Mouse (Mus musculus) urinary bladder, postnatal 4 days (tissue): ENCODE data around the gene Nucb1.
A peak's percentile ranks its signal among the peaks of the same experiment; 100 is the strongest.
"Not testable (repeated sequence)": the region's sequence is repeated elsewhere in the genome, so short reads cannot be mapped to it uniquely, and the experiment has no call there.

ENCODE experiments used
- DNase-seq, 2 experiments: peaks; one replicate each; pipeline ENCODE4 v3.0.0; 2021 to 2022; ENCODE audit warnings: low spot score in 2 of 2

The Nucb1 gene

DNA sequence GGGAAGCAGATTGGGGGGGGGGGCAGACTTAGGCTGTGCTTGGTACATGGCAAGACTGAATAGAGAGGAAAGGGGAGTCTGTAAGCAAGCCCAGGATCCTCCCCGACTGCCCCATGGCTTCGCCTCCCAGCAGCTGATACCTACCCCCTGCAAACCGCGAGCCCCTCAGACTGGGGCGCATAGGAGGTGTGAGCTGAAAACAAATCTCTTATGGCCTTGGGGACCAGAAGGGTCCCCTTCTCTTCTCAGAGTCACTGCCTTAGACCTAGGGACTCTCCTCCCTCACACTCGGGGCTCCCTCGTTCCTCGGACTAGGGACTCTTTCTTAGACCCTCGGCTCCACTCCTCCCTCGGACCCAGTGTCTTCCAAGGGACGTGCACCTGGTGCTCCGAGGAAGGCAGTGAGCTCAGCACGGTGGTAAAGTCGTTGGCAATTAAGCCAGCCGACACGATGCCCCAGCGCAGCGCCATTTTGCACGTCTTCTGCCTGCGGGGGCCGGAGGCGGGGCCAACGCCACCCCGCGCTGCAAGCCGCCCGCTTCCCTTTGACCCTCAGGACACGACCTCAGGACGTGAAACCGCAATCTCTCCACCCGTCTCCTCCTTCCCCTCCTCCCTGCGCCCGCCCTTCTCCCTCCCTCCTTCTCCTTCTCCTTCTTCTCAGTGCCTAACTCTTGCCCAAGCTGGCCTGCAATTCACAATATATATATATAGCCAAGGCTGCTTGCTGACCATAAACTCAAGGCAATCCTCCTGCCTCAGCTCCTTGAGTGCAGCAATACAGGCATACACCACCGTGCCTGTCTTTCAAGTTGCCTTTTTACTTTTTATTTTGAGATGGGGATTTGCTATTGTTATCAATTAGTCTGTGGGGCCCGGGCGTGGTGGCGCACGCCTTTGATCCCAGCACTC lies 21.7 kb downstream of the Nucb1 start, which contains the start of gene Dhdh:
Dhdh (minus strand) TSS at position 513 of the 912 bp plus-strand sequence.
- DNase-seq, result peak; percentile 61 to 69

- DNase-seq, result no peak
Observed at GRCm38 (mm10) chr7:45487861-45488292, 22.3 kb downstream of the Nucb1 start.

DNA sequence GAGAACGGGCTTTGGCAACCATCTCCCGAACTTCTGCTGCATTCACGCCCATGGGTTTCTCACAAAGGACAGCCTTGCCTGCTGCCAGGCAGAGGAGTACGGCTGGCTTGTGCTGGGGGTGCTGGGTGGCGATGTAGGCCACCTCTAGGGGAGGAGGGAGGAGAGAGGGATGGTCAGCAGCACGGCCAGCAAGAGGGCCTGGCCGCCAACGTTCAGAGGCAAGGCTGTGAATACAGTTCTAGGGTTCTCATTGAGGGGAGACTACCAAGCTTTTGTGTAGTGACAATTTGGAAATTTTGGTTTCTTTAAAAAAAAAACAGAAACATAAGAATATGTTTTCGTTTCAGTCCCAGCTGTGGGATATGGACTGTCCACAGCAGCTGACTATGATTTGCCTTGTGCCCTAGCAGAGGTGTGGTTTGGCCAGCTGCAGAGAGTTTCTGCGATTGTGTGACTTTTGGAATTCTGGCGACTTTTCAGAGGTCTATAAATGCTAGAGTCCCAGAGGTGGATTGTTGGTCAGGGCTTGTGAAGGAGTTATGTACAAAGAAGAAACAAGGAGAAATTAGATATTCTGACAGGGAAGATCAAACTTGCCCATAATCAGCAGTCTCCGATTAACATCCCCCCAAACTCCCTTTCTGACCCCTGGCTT lies 23.3 kb downstream of the Nucb1 start, which contains the start of gene Gm45808:
Gm45808 (minus strand) TSS at position 51 of the 655 bp plus-strand sequence.
- no peak for DNase-seq

- DNase-seq, result no peak
Observed at GRCm38 (mm10) chr7:45486158-45486557, 24.0 kb downstream of the Nucb1 start.

GRCm38 (mm10) chr7:45484985-45485384 lies 25.2 kb downstream of the Nucb1 start:
- not testable (repeated sequence) for DNase-seq

- no peak for DNase-seq
Observed at GRCm38 (mm10) chr7:45482166-45482565, 28.0 kb downstream of the Nucb1 start.

GRCm38 (mm10) chr7:45481374-45481927 lies 28.8 kb downstream of the Nucb1 start, which contains the start of gene Tulp2:
Tulp2 (plus strand) TSS chr7:45481877.
- no peak for DNase-seq

GRCm38 (mm10) chr7:45480310-45480709 lies 29.9 kb downstream of the Nucb1 start:
- DNase-seq, result not testable (repeated sequence)

DNA sequence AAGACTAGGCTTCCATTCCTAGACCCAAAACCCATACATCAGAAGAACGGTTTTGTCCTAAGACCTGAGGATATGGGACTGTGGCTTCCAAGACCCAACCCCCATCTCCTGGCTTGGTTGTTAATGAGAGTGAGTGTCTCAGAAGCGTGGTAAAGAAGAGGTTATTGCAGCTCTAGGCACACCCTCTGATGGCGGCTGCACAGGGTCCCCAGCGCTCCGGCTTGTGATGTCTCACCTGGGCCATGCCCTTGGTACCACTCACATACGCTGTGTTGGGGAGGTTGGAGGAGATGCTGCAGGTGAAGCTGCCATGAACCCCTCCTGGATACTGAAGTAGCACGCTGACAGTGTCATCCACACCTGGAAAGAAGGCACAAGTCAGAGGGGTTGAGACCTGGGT lies 31.4 kb downstream of the Nucb1 start:
- DNase-seq, result no peak

DNA sequence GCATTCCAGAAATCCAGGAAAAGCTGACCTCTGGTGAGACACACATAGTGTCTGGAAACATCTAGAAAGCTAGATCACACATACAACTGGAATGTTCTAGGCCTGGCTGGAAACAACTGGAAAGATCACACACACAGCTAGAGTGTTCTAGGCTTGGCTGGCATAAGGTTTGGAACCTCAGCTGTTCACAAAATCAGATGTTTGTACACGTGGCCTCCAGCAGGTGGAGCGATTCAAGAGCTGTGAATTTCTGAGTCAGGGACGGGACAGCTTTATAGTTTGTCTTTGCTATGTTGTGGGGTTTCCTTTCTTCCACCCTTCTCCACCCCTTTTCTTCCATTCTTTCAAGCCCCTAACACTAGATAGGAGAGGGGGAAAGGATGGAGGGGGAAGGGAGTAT lies 33.2 kb downstream of the Nucb1 start:
- no peak for DNase-seq

DNA sequence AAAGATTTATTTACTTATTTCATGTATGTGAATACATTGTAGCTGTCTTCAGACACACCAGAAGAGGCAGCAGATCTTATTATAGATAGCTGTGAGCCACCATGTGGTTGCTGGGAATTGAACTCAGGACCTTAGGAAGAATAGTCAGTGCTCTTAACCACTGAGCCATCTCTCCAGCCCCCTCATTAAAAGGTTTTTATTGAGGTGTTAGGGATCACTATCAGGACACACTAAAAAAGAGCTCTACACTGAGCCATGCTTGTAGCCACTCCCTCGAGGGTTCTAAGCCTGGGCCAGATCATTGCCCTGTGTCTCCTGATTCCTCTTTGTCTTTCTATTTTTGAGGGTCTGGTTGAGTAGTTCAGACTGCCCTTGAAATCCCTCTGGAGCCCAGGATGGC lies 33.8 kb downstream of the Nucb1 start:
- no peak for DNase-seq

DNA sequence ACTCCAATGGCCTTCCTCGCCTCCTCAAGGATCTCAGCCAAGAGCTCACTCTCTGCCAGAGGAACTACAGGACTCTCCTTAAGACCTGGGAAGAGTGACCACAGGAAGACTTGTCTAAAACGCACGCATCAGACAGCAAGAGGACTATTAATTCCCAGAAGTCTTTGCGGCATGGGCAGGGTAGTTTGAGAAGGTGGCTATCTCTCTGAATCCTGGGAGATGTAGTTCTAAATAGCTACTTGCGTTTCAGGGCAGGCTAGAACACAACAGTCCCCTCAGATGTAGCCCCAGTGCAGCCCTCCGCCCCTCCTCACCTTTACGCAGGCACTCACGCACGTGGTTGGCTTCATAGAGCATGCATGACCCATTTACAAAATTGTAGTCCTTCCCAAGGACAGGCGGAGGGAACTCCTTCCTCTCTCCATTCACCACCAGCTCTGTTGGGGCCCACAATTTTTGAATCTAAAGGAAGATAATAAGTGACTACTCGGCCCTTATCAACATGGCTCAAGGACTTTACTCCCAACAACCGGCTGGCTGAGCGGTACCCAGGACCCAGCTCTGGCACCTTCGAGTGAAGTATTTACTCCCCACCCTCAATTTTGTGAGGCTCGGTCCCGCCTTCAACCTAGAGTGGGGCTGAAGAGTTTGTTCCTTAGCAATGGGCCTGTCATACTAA lies 34.8 kb downstream of the Nucb1 start:
- no peak for DNase-seq

DNA sequence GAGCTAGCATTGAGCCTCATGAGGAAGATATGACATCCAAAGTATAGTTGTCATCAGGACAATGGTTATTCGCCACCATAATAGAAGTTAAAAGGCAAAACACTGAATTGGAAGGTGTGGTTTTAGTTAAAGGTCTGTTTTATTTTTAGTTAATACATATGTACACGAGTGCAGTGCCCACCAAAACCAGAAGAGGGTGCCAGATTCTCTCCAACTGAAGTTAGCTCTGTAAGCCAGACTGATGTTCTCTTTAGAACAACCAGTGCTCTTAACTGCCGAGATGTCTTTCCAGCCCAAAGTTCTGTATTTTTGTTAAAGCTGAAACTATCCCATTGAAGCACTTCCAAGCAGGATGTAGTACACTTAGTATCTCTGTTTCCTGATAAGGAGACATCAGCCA lies 39.3 kb downstream of the Nucb1 start:
- peak; percentile 27 to 77 for DNase-seq

DNA sequence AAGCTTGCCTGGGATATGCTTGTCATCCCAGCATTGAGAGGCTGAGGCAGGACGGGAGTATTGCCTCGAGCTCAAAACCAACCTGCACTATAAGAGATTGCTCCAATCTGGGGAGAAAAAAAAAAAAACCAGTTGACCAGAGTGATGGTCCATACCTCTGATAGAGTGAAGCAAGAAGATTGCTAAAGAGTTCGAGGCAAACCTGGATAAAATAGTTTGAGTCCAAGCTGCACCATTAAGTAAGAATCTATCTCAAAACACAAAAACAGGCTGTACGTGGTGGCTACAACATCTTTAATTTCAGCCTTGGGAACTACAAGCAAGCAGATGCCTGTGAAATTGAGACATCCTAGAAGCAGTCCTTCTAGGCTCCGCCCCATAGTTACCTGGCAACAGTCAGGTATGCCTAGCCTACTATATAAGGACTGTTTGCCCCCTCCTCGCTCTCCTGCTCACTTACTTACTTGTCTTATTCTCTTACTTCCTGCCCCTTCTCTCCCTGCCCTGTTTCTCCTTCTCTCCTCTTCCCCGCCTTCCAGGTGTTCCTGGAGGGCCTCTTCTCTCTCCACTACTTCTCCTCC lies 43.0 kb downstream of the Nucb1 start:
- DNase-seq, result peak in 1 of 2 experiments; percentile 13

- DNase-seq, result peak; percentile 94 to 96
Observed at GRCm38 (mm10) chr7:45466283-45467089, 43.7 kb downstream of the Nucb1 start, which contains the start of gene Bax. Bax (minus strand) TSS chr7:45466898.

DNA sequence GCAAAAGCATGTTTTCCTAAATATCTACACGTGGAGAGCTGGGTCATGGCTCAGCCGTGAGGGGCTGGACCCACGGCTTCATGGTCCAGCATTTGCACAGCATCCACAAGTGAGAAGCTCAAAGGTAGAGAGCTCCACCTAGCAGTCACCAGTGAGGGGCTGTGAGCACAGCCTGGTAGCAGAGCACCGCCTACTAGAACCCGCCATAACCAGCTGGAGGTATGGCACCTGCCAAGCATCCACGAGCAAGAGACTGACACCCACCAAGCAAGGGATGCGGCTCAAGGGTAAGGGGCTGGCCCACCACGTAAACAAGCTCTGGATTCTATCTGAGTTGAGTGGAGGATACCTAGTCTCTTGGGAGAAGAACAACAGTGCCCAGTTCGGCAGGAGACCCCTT lies 44.7 kb downstream of the Nucb1 start:
- DNase-seq, result no peak

- DNase-seq, result no peak
Observed at GRCm38 (mm10) chr7:45465112-45465511, 45.1 kb downstream of the Nucb1 start.

DNA sequence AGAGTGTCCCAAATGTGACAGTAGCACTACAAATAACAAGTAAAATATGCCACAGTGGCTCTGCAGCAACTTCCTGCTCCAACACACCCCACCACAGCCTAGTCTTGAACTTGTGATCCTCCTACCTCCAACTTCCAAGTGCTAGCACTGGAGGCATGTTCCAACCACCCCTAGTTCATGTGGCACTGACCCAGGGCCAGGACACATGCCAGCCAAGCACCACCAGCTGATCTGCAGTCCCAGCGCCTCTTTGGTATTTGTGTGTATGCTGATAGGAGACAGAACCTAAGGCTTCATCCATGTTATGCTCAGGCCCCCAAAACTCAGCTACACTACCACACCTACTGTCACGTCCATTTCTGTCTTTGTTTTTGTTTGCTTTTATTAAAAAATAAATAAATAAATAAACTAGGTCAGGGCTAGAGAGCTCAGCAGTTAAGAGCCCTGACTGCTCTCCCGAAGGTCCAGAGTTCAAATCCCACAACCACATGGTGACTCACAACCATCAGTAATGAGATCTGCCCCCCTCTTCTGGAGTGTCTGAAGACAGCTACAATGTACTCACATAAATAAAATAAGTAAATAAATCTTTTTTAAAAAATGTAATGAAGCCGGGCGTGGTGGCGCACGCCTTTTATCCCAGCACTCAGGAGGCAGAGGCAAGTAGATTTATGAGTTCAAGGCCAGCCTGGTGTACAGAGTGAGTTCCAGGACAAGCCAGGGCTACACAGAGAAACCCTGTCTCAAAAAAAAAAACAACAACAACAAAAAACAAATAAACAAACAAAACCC lies 46.0 kb downstream of the Nucb1 start:
- DNase-seq, result no peak

GRCm38 (mm10) chr7:45462868-45463267 lies 47.3 kb downstream of the Nucb1 start:
- not testable (repeated sequence) for DNase-seq

DNA sequence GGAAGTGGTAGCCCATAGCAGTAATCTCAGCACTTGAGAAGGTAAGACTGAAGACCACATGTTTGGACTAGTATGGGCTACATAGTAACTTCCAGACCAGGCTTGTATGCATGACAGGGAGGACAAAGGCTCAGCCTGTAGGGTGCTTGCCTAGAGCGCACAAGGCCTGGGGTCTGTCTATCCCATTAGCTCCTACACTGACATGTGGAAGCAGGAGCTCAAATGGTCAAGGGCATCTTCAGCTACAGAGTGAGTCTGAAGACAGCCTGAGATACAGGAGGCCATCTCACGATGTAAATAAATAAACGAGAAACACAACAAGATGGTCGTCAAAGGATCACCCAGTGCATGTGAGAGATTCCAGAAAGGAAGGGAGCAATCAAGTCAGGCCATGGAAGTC lies 47.9 kb downstream of the Nucb1 start:
- DNase-seq, result no peak
